Mouse (Mus musculus) forebrain, embryonic 11.5 days (tissue): Measurements from ENCODE around the gene Myadml2. TPM values are rescaled to one million over a fixed set of nuclear protein-coding genes. Genes with fewer than 3 reads are reported as not detected.
A peak's percentile ranks its signal among the peaks of the same experiment; 100 is the strongest.

Source experiments
- ATAC-seq: fragments of 200-750 bp; cut with Nextera tagmentation; replicated peaks from 2 replicates; pipeline ENCODE4 v1.8.0; 2017; ENCODE audit warnings: moderate TSS enrichment; ENCODE audit not compliant: low FRiP score
- DNase-seq: peaks from one replicate; pipeline ENCODE4 v3.0.0-alpha.2; 2017; ENCODE audit warnings: low spot score
- H3K27ac ChIP-seq: fragments of 300-500 bp; sonication (generic); 2 replicates; pipeline ENCODE4 v1.5.1; 2014; ENCODE audit warnings: low read depth, low read length
- H3K27me3 ChIP-seq: fragments of 300-500 bp; sonication (generic); 2 replicates; pipeline ENCODE4 v1.6.1; 2014; ENCODE audit warnings: mild to moderate bottlenecking, low read length, mixed read lengths; ENCODE audit not compliant: control insufficient read depth, insufficient read depth
- H3K36me3 ChIP-seq: fragments of 300-500 bp; sonication (generic); 2 replicates; pipeline ENCODE4 v1.6.1; 2014; ENCODE audit warnings: mild to moderate bottlenecking, low read length, moderate library complexity, mixed read lengths; ENCODE audit not compliant: control insufficient read depth, insufficient read depth
- H3K4me1 ChIP-seq: fragments of 300-500 bp; sonication (generic); replicated peaks from 2 replicates; pipeline ENCODE4 v1.6.1; 2014; ENCODE audit warnings: low read length, mixed read lengths; ENCODE audit not compliant: control insufficient read depth, insufficient read depth
- H3K4me2 ChIP-seq: fragments of 300-500 bp; sonication (generic); 2 replicates; pipeline ENCODE4 v1.6.1; 2014; ENCODE audit warnings: low read depth, mild to moderate bottlenecking, low read length, moderate library complexity, mixed read lengths; ENCODE audit not compliant: severe bottlenecking
- H3K4me3 ChIP-seq: fragments of 300-500 bp; sonication (generic); 2 replicates; pipeline ENCODE4 v1.5.1; 2014; ENCODE audit warnings: low read depth, low read length
- H3K9ac ChIP-seq: fragments of 300-500 bp; sonication (generic); 2 replicates; pipeline ENCODE4 v1.6.1; 2014; ENCODE audit warnings: low read length
- H3K9me3 ChIP-seq: fragments of 300-500 bp; sonication (generic); 2 replicates; pipeline ENCODE4 v1.6.1; 2016; ENCODE audit warnings: low read length, mixed read lengths; ENCODE audit not compliant: control insufficient read depth
- WGBS: fragments of 180-500 bp; shearing (Covaris S2); extraction: QIAGEN DNeasy Blood & Tissue Kit; methylation state at CpG from one replicate; pipeline ENCODE4 v1.1.7; 2014; 5-methylcytosine and 5-hydroxymethylcytosine counted together
- polyA plus RNA-seq: library from polyadenylated mRNA; unstranded; fragments of >200 nt; fragmentation: Nextera tagmentation; extraction: Ambion mirVana; gene quantifications from 2 replicates; pipeline ENCODE4 v1.2.1, GENCODE M21; 2014

The Myadml2 gene
- polyA plus RNA-seq, 1 experiment from 2014 or later = 0.51 TPM

DNA sequence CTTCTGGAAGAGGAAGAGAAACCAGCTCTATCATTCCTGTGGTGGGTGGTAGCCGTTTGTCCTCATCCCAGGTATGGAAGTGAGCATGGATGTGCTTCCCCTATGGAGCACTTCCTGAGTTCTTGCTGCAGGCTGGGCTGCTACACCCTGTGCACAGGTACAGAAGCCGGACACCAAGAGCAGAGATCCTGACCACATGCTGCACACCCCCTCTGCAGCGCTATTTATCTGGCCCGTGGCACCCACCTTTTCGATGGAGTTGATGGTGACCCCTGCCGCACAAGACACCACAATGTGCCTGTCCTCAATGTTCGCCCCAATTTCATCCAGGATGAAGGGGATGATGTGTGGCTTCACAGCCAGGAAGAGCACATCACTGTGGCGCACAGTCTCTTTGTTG is 6.1 kb downstream of the Myadml2 start:
- WGBS = 88% methylated on average over 8 of the region's 8 CpGs
- H3K4me1 ChIP-seq = peaks cover 10% of the 10 kb centered on the region; the same call in 1 of the 2 replicates
- H3K9me3 ChIP-seq = no peaks in the 10 kb centered on the region
- no peak for DNase-seq
- no peak overlapping the region for H3K4me2 ChIP-seq
- peak overlapping the region; percentile 17 for H3K9ac ChIP-seq
- H3K27me3 ChIP-seq = no peaks in the 10 kb centered on the region
- H3K27ac ChIP-seq = no peak overlapping the region
- ATAC-seq = no peak
- H3K36me3 ChIP-seq = no peaks in the 10 kb centered on the region
- H3K4me3 ChIP-seq = no peak overlapping the region

DNA sequence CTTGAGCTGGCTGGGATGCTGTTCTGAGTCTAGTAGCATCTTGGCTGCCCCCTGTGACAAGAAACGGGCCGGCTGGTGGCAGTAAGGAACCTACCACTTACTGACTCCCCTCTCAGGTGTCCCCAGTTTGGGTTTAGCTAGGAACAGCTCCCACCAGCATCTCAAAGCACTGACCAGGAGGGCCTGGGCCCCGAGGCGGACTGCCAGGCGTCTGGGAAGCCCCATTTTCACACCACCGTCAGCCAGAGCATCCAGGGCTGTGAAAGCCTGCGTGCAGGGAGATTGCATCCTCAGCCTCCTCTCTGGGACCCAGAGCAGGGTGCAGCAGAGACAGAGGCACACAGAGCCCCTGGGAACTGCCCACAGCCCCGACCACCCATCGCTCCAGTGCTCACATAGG is 6.7 kb downstream of the Myadml2 start:
- no peaks in the 10 kb centered on the region for H3K9me3 ChIP-seq
- ATAC-seq = no peak
- peaks cover 10% of the 10 kb centered on the region; the same call in 1 of the 2 replicates for H3K4me1 ChIP-seq
- H3K27me3 ChIP-seq = no peaks in the 10 kb centered on the region
- WGBS = 71% methylated on average over 9 of the region's 9 CpGs
- no peaks in the 10 kb centered on the region for H3K36me3 ChIP-seq
- no peak overlapping the region for H3K4me2 ChIP-seq
- H3K4me3 ChIP-seq = no peak overlapping the region
- H3K27ac ChIP-seq = no peak overlapping the region
- DNase-seq = no peak
- no peak overlapping the region for H3K9ac ChIP-seq

DNA sequence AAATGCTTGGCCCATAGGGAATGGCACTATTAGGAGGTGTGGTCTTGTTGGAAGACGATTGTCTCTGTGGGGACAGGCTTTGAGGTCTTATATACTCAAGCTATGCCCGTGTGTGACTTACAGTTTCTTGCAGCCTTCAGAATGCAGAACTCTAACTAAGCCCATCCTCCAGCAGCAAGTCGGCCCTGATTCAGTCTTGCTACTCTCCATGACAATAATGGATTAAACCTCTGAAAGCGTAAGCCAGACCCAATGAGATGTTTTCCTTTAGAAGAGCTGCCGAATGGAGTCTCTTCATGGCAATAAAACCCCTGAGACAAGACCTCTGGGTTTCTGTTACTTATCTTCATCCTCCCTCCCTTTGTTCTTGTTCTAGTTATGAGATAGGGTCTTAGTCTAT is 13.1 kb downstream of the Myadml2 start:
- no peaks in the 10 kb centered on the region for H3K9me3 ChIP-seq
- H3K36me3 ChIP-seq = no peaks in the 10 kb centered on the region
- peaks cover 20% of the 10 kb centered on the region for H3K4me1 ChIP-seq
- H3K4me3 ChIP-seq = no peak overlapping the region
- 83% methylated on average over 5 of the region's 5 CpGs for WGBS
- no peak for DNase-seq
- no peak overlapping the region for H3K4me2 ChIP-seq
- H3K9ac ChIP-seq = no peak overlapping the region
- ATAC-seq = no peak
- no peak overlapping the region for H3K27ac ChIP-seq
- H3K27me3 ChIP-seq = no peaks in the 10 kb centered on the region; the same call in 1 of the 2 replicates

GRCm38 (mm10) chr11:120633520-120634343 is 14.2 kb downstream of the Myadml2 start, which contains the start of gene Mafg:
Mafg (minus strand) TSS chr11:120633600.
- no peaks in the 10 kb centered on the region; the same call in 1 of the 2 replicates for H3K27me3 ChIP-seq
- peak within 1 kb of the TSS; percentile 93 for H3K4me2 ChIP-seq
- peak within 1 kb of the TSS; percentile 96 for H3K4me3 ChIP-seq
- ATAC-seq = peak; percentile 95
- peak within 1 kb of the TSS; percentile 88 for H3K9ac ChIP-seq
- peak; percentile 98 for DNase-seq
- WGBS = 10% methylated on average over 58 of the region's 58 CpGs
- H3K27ac ChIP-seq = peak within 1 kb of the TSS; percentile 62
- H3K36me3 ChIP-seq = peaks cover 5% of the 10 kb centered on the region; the same call in 1 of the 2 replicates
- H3K9me3 ChIP-seq = no peaks in the 10 kb centered on the region
- H3K4me1 ChIP-seq = peaks cover 22% of the 10 kb centered on the region

- peaks cover 22% of the 10 kb centered on the region for H3K4me1 ChIP-seq
- peak overlapping the region; percentile 88 for H3K9ac ChIP-seq
- H3K4me2 ChIP-seq = peak overlapping the region; percentile 93
- H3K27ac ChIP-seq = peak overlapping the region; percentile 62
- peak; percentile 88 for ATAC-seq
- WGBS = under 1% methylated on average over 96 of the region's 116 CpGs
- peak; percentile 82 for DNase-seq
- no peaks in the 10 kb centered on the region for H3K9me3 ChIP-seq
- no peaks in the 10 kb centered on the region; the same call in 1 of the 2 replicates for H3K27me3 ChIP-seq
- H3K4me3 ChIP-seq = peak overlapping the region; percentile 96
- peaks cover 5% of the 10 kb centered on the region; the same call in 1 of the 2 replicates for H3K36me3 ChIP-seq
Measured at GRCm38 (mm10) chr11:120632559-120633519, 15.1 kb downstream of the Myadml2 start.

GRCm38 (mm10) chr11:120631726-120632448 is 16.1 kb downstream of the Myadml2 start:
- Histone ChIP-seq H3K9me3 (no peaks in the 10 kb centered on the region), H3K9ac (peak overlapping the region; percentile 88), H3K4me2 (peak overlapping the region; percentile 93), H3K27ac (0 out of 2 replicates have a peak overlapping the region, but pooled peaks have one; percentile 62), H3K36me3 (peaks cover 5% of the 10 kb centered on the region; the same call in 1 of the 2 replicates), H3K4me3 (peak overlapping the region; percentile 96), H3K27me3 (no peaks in the 10 kb centered on the region; the same call in 1 of the 2 replicates), H3K4me1 (peaks cover 22% of the 10 kb centered on the region)
- DNase-seq = no peak
- WGBS = 68% methylated on average over 4 of the region's 4 CpGs
- no peak for ATAC-seq

- Histone ChIP-seq H3K4me3 (no peak overlapping the region), H3K27ac (peak overlapping the region; percentile 4; the same call in 1 of the 2 replicates), H3K4me2 (peak overlapping the region; percentile 93; the same call in 1 of the 2 replicates), H3K4me1 (peaks cover 22% of the 10 kb centered on the region), H3K9ac (peak overlapping the region; percentile 29; the same call in 1 of the 2 replicates), H3K27me3 (no peaks in the 10 kb centered on the region; the same call in 1 of the 2 replicates), H3K9me3 (no peaks in the 10 kb centered on the region), H3K36me3 (peaks cover 5% of the 10 kb centered on the region; the same call in 1 of the 2 replicates)
- 48% methylated on average over 7 of the region's 7 CpGs for WGBS
- ATAC-seq (no peak), DNase-seq (no peak)
Measured at GRCm38 (mm10) chr11:120630881-120631725, 16.9 kb downstream of the Myadml2 start.
